Mouse (Mus musculus): ENCODE results near the gene Olig1.
"Not testable (repeated sequence)": the region's sequence is repeated elsewhere in the genome, so short reads cannot be mapped to it uniquely, and the experiment has no call there.

Gene Olig1

DNA sequence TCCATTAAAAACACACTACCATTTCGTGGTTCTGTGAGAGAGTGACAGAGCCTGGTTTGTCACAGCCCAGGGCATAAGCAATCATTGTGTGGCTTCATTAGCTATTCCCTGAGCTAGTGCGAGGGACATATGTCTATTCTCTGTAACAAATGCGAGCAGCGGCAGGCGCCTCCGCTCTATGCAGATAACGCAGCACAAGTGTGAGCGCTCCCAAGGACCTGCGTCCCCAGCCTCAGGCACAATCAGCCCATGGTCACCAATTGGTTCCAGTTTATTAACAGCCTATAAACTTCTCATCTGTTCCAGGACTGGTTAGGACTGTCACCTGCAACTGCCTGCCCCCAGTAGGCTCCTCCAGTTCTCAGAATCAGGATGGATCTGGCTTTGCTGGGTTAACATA is 23.3 kb upstream of the Olig1 start:
- DNase-seq (ENCODE audit: low read depth, low spot score): no peak

- not testable (repeated sequence) for DNase-seq (ENCODE audit: low read depth, low spot score)
These were observed 14.0 kb upstream of the Olig1 start for GRCm38 (mm10) chr16:91255419-91256164.

- DNase-seq (ENCODE audit: low read depth, low spot score): no peak
These were observed 10.6 kb upstream of the Olig1 start for GRCm38 (mm10) chr16:91258956-91259355.

GRCm38 (mm10) chr16:91260861-91261260 is 8.7 kb upstream of the Olig1 start:
- DNase-seq (ENCODE audit: low read depth, low spot score): no peak

GRCm38 (mm10) chr16:91262467-91263220 is 6.9 kb upstream of the Olig1 start:
- DNase-seq (ENCODE audit: low read depth, low spot score): no peak

DNA sequence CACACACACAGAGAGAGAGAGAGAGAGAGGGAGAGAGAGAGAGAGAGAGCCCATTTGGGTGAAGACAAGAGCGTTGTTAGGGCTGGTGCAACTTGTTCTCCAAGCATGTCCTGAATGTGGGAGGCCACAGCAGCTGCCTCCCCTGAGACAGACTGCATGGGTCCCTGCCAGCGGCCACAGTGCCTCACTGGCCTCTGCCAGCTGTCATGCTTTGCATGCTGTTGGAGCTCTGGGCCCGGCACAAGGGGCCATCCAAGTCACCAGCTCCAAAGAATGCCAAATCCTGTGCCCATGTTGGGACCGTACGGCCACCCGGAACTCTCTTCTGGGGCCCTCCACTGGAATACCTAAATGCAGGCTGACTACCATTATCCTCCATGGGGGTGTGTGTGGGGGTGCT is 3.6 kb upstream of the Olig1 start:
- no peak for DNase-seq (ENCODE audit: low read depth, low spot score)

- DNase-seq (ENCODE audit: low read depth, low spot score): no peak
These were observed 684 bp upstream of the Olig1 start for GRCm38 (mm10) chr16:91268724-91269452.

- DNase-seq (ENCODE audit: low read depth, low spot score): peak; percentile 20
These were observed 820 bp downstream of the Olig1 start for GRCm38 (mm10) chr16:91270212-91270971.

DNA sequence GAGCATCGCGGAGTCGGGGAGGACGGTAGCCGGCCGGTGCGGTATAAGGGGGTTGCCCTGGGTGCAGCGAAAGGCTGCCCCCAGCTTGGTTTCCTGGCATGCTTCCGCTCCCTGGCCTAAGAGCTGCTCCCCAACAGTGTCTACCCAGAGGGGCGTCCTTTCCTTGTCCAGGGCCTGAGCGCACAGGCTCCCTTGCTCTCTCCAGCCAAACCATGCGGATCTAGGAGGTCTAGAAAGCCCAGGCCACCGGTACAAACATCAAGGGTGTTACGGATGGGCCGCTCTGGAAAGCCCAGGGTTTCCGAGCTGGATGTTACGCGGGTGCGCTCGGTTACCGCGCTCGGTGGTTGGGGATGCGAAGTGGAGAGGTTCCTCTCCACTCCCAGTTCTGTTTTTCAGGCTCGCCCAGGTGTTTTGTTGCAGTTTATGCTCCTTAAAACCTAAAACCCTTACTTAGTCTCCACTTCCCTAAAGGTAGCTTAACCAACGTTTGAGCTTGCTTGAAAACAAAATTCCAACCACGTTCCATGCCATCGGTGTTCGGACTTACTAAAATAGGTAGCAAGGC is 1.5 kb downstream of the Olig1 start:
- no peak for DNase-seq (ENCODE audit: low read depth, low spot score)

- no peak for DNase-seq (ENCODE audit: low read depth, low spot score)
These were observed 2.1 kb downstream of the Olig1 start for GRCm38 (mm10) chr16:91271634-91272033.

DNA sequence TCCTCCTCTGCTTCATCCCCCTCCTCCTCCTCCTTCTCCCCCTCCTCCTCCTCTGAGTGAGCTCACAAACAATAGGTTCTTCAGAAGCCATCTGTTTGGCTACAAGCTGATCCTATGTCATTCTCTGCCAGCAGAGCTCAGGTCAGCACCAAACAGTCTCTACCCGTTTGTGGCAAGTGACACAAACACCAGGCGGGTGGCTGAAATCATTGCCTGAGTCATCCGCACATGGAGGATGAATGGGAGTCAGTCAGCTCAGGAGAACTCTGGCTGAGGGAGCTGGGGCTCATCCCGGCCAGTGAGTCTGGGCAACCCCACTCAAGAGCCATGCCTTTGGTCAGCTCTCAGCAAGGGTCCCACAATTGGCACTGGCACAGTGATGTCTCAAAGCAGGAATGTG is 10.9 kb downstream of the Olig1 start:
- no peak for DNase-seq (ENCODE audit: low read depth, low spot score)

DNA sequence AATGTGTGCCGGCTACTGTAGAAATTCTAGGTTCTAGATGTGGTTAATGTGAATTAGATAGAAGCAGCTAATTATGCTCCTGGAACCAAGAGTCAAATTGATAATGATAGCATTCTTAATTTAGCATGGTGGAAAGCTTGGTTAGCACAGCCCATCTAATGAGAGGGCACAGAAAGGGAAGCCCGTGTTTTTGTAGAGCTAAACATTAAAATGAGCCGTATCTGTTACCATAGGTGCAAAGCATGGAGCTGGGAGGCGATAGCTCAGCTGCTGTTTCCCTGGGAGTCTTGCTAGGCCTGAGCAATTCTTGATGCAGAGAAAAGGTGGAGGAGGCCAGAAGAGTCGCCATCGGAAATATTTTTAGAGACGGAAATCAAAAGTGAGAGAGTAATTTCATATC is 22.5 kb downstream of the Olig1 start:
- DNase-seq (ENCODE audit: low read depth, low spot score): no peak

- no peak for DNase-seq (ENCODE audit: low read depth, low spot score)
These were observed 23.3 kb downstream of the Olig1 start for GRCm38 (mm10) chr16:91292719-91293333.

- no peak for DNase-seq (ENCODE audit: low read depth, low spot score)
These were observed 28.2 kb downstream of the Olig1 start for GRCm38 (mm10) chr16:91297726-91298125.

DNA sequence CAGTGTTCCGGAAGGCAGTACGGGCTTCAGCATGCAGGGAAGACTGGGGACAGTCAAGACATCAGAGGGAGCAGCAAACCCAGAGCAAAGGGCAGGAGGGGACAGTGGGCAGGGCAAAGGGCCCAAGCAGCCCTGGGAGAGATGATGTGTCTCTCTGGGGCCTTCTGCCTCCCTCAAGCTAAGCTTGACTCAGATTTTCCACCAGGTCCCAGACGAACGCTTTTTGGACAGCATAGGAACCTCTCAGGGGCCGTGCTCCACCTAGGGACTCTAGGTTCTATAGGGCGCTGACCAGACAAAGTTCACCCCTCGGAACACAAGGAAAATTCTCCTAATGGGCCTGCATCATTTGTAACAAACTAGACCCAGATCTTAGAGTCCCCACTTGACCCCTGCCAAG is 29.8 kb downstream of the Olig1 start:
- DNase-seq (ENCODE audit: low read depth, low spot score): no peak

GRCm38 (mm10) chr16:91300641-91301441 is 31.3 kb downstream of the Olig1 start:
- DNase-seq (ENCODE audit: low read depth, low spot score): no peak

GRCm38 (mm10) chr16:91301454-91301853 is 31.9 kb downstream of the Olig1 start:
- DNase-seq (ENCODE audit: low read depth, low spot score): no peak

- DNase-seq (ENCODE audit: low read depth, low spot score): no peak
These were observed 34.5 kb downstream of the Olig1 start for GRCm38 (mm10) chr16:91303776-91304709.

- no peak for DNase-seq (ENCODE audit: low read depth, low spot score)
These were observed 36.0 kb downstream of the Olig1 start for GRCm38 (mm10) chr16:91305512-91306111.
